In genomic region chr1:90775477-90776241, GRCm38 (mm10) we compare ENCODE assay signal across 8 mouse cellular contexts.
A peak's percentile ranks its signal among the peaks of the same experiment; 100 is the strongest.
DNase-seq lines count a peak whose midpoint lies in the region; ATAC-seq and TF ChIP-seq lines count a peak whose summit lies in the region.

No protein-coding gene starts in this region.

- H3K36me3 ChIP-seq in kidney, embryonic 14.5 days (ENCODE audit: control insufficient read depth, insufficient read depth, low read length): peaks cover 4% of the 10 kb centered on the region; the same call in 1 of the 2 replicates
- no peaks in the 10 kb centered on the region for H3K36me3 ChIP-seq in heart, adult 2 months (ENCODE audit: control insufficient read depth, insufficient read depth, low read length)
- no peaks in the 10 kb centered on the region for H3K36me3 ChIP-seq in kidney, postnatal 0 days (ENCODE audit: insufficient read depth, low read length)
- H3K36me3 ChIP-seq in midbrain, embryonic 16.5 days (ENCODE audit: control insufficient read depth, insufficient read depth, low read length): no peaks in the 10 kb centered on the region

- no peaks in the 10 kb centered on the region for H3K27me3 ChIP-seq in kidney, embryonic 14.5 days (ENCODE audit: control insufficient read depth, insufficient read depth, low read length)
- H3K27me3 ChIP-seq in heart, adult 2 months (ENCODE audit: control insufficient read depth, insufficient read depth, low read length): no peaks in the 10 kb centered on the region
- H3K27me3 ChIP-seq in kidney, postnatal 0 days (ENCODE audit: insufficient read depth, low read length): no peaks in the 10 kb centered on the region
- H3K27me3 ChIP-seq in midbrain, embryonic 16.5 days (ENCODE audit: control insufficient read depth, insufficient read depth, low read depth, low read length): no peaks in the 10 kb centered on the region

- no peak for TF ChIP-seq CTCF in heart, adult 2 months (IDR thresholded peaks at IDR 0.05)
- no peak for TF ChIP-seq CTCF in kidney, postnatal 0 days (IDR thresholded peaks at IDR 0.05; ENCODE audit: low read depth)

- 13% methylated on average over 10 of the region's 10 CpGs for WGBS in kidney, embryonic 14.5 days
- WGBS in heart, adult 2 months: 41% methylated on average over 10 of the region's 10 CpGs
- 20% methylated on average over 10 of the region's 10 CpGs for WGBS in kidney, postnatal 0 days
- 8% methylated on average over 10 of the region's 10 CpGs for WGBS in midbrain, embryonic 16.5 days

- no peaks in the 10 kb centered on the region for H3K9me3 ChIP-seq in kidney, embryonic 14.5 days (ENCODE audit: control insufficient read depth, low read length)
- no peaks in the 10 kb centered on the region for H3K9me3 ChIP-seq in kidney, postnatal 0 days (replicated peaks; ENCODE audit: low read length)
- no peaks in the 10 kb centered on the region for H3K9me3 ChIP-seq in midbrain, embryonic 16.5 days (replicated peaks; ENCODE audit: control insufficient read depth, low read length, poor library complexity, severe bottlenecking)

- H3K4me1 ChIP-seq in kidney, embryonic 14.5 days (ENCODE audit: control insufficient read depth, insufficient read depth, low read length): 0 out of 2 replicates have a peak, but pooled peaks cover 3% of the 10 kb centered on the region
- H3K4me1 ChIP-seq in heart, adult 2 months (ENCODE audit: control insufficient read depth, insufficient read depth, low read length): no peaks in the 10 kb centered on the region
- no peaks in the 10 kb centered on the region for H3K4me1 ChIP-seq in kidney, postnatal 0 days (replicated peaks; ENCODE audit: insufficient read depth, low read length)
- no peaks in the 10 kb centered on the region for H3K4me1 ChIP-seq in midbrain, embryonic 16.5 days (ENCODE audit: control insufficient read depth, insufficient read depth, low read length)

- no peak for DNase-seq in kidney, adult 8-10 months
- peak; percentile 34 for DNase-seq in embryo, embryonic 11.5 days (ENCODE audit: low read depth, low spot score)
- peak; percentile 57 to 69 for DNase-seq in heart, adult 2 months
- peak; percentile 50 for DNase-seq in kidney, postnatal 0 days (ENCODE audit: low spot score)
- peak; percentile 67 for DNase-seq in yolk sac, embryonic 10.5 days (ENCODE audit: low spot score)
- DNase-seq in right cerebral cortex, postnatal 36 days (ENCODE audit: low spot score in 2 of 2): no peak

- H3K79me2 ChIP-seq in heart, adult 2 months (replicated peaks; ENCODE audit: control insufficient read depth, insufficient read depth, low read length): no peaks in the 10 kb centered on the region

- no peak overlapping the region for H3K4me3 ChIP-seq in kidney, embryonic 14.5 days (ENCODE audit: low read length)
- no peak overlapping the region for H3K4me3 ChIP-seq in heart, adult 2 months
- H3K4me3 ChIP-seq in kidney, postnatal 0 days (replicated peaks; ENCODE audit: low read depth, low read length): no peak overlapping the region
- no peak overlapping the region for H3K4me3 ChIP-seq in midbrain, embryonic 16.5 days (ENCODE audit: low read depth, low read length)

- TF ChIP-seq EP300 in heart, adult 2 months (IDR thresholded peaks at IDR 0.05; ENCODE audit: insufficient read depth, low read depth, low read length): no peak

- no peak for TF ChIP-seq POLR2A in heart, adult 2 months (IDR thresholded peaks at IDR 0.05; ENCODE audit: insufficient read depth, low read depth, low read length)

- no peak overlapping the region for H3K9ac ChIP-seq in kidney, embryonic 14.5 days (ENCODE audit: low read depth, low read length)
- no peak overlapping the region for H3K9ac ChIP-seq in heart, adult 2 months (ENCODE audit: low read depth, low read length)
- H3K9ac ChIP-seq in kidney, postnatal 0 days (ENCODE audit: low read depth, low read length): no peak overlapping the region
- H3K9ac ChIP-seq in midbrain, embryonic 16.5 days (ENCODE audit: low read depth, low read length): no peak overlapping the region

- ATAC-seq in kidney, embryonic 14.5 days (ENCODE audit: low FRiP score, low TSS enrichment): peak; percentile 95
- ATAC-seq in kidney, postnatal 0 days (replicated peaks; ENCODE audit: low FRiP score, low read depth): peak; percentile 84
- peak; percentile 84 for ATAC-seq in midbrain, embryonic 16.5 days

- no peak overlapping the region for H3K4me2 ChIP-seq in kidney, embryonic 14.5 days (replicated peaks; ENCODE audit: low read depth, low read length)
- no peak overlapping the region for H3K4me2 ChIP-seq in kidney, postnatal 0 days (ENCODE audit: low read length)
- H3K4me2 ChIP-seq in midbrain, embryonic 16.5 days (ENCODE audit: low read length): no peak overlapping the region

- intact Hi-C loops in heart, adult 2 months (cut with DNase I): no loop called here

- no peak overlapping the region for H3K27ac ChIP-seq in kidney, embryonic 14.5 days (ENCODE audit: low read depth, low read length)
- H3K27ac ChIP-seq in heart, adult 2 months: no peak overlapping the region
- no peak overlapping the region for H3K27ac ChIP-seq in kidney, postnatal 0 days
- no peak overlapping the region for H3K27ac ChIP-seq in midbrain, embryonic 16.5 days (ENCODE audit: low read length)

Comparison
In these comparisons a context has a peak if more than half of its experiments do, and no peak if none do; other contexts are left out.
1. DNase-seq: peak in embryo, embryonic 11.5 days (single experiment), heart, adult 2 months (2 of 2), kidney, postnatal 0 days (single experiment) and yolk sac, embryonic 10.5 days (single experiment); none in kidney, adult 8-10 months (0 of 2) and right cerebral cortex, postnatal 36 days (0 of 2).
2. Peak in every context shown above with its lines, with median percentiles within 50 percentile points of each other: ATAC-seq.